Mouse (Mus musculus) brain, embryonic 14.5 days (tissue): Measurements from ENCODE around the gene Rell1.

ENCODE experiments used
- CTCF ChIP-seq: fragments of 200-500 bp; IDR thresholded peaks from 2 replicates; pipeline ENCODE4 v1.5.1; 2012; ENCODE audit warnings: inconsistent platforms, mild to moderate bottlenecking, moderate library complexity, borderline replicate concordance; ENCODE audit not compliant: insufficient read depth, insufficient read length; ENCODE audit errors: extremely low read depth
- POLR2A ChIP-seq: fragments of 200-500 bp; IDR thresholded peaks from 2 replicates; pipeline ENCODE4 v1.6.1; 2012; ENCODE audit warnings: mild to moderate bottlenecking, inconsistent platforms, borderline replicate concordance; ENCODE audit not compliant: poor library complexity, insufficient read depth, insufficient read length, severe bottlenecking; ENCODE audit errors: extremely low read depth

GRCm38 (mm10) chr5:63951421-63951911 lies 17.2 kb downstream of the Rell1 start:
- TF ChIP-seq CTCF (no peak), POLR2A (no peak)
